ENCODE assay signal across 18 mouse cellular contexts in genomic region chr17:71215241-71215839, GRCm38 (mm10). TPM values are rescaled to one million over a fixed set of nuclear protein-coding genes. Genes with fewer than 3 reads are reported as not detected.
DNase-seq lines count a peak whose midpoint lies in the region; ATAC-seq and TF ChIP-seq lines count a peak whose summit lies in the region.
"Had no signal": no experiment of that assay in that cellular context is flagged by ENCODE, and none has a peak within 500 bp of the region (broad histone marks: within the 10 kb centered on the region; RNA-seq: fewer than 3 reads in every experiment).

No protein-coding gene starts in this region.

- H3K4me3 ChIP-seq in ES-E14 (ENCODE audit: insufficient read depth in 1 of 2, low read depth in 1 of 2, low read length in 2 of 2, poor library complexity in 1 of 2, severe bottlenecking in 1 of 2) = no peak overlapping the region
- peak overlapping the region; percentile 51 for H3K4me3 ChIP-seq in erythroblast, embryonic 14.5 days (replicated peaks)
- H3K4me3 ChIP-seq in liver, postnatal 0 days (ENCODE audit: low read depth, low read length) = peak overlapping the region; percentile 33
- H3K4me3 ChIP-seq in thymus, adult 2 months (ENCODE audit: control insufficient read depth, insufficient read depth, low read length) = no peak overlapping the region
- H3K4me3 ChIP-seq in forebrain, embryonic 10.5 days = no peak overlapping the region
- no peak overlapping the region for H3K4me3 ChIP-seq in stomach, postnatal 0 days (ENCODE audit: low read depth, low read length)
- H3K4me3 ChIP-seq: embryonic facial prominence, embryonic 12.5 days; forebrain, embryonic 12.5 days; limb, embryonic 12.5 days had no signal

- no peak for TF ChIP-seq POLR2A in thymus, adult 2 months (IDR thresholded peaks at IDR 0.05; ENCODE audit: control insufficient read depth, extremely low read depth, insufficient read depth, low read length, poor library complexity)

- H3K9ac ChIP-seq in ES-E14 (ENCODE audit: insufficient read depth, low read depth, low read length, poor library complexity, severe bottlenecking) = no peak overlapping the region
- H3K9ac ChIP-seq in liver, postnatal 0 days (replicated peaks) = peak overlapping the region; percentile 39; the same call in 1 of the 2 replicates
- no peak overlapping the region for H3K9ac ChIP-seq in stomach, postnatal 0 days (ENCODE audit: low read length)
- H3K9ac ChIP-seq: embryonic facial prominence, embryonic 12.5 days; forebrain, embryonic 12.5 days; limb, embryonic 12.5 days had no signal

- H3K4me1 ChIP-seq in ES-E14 (ENCODE audit: control insufficient read depth in 2 of 2, insufficient read depth in 2 of 2, low read length in 2 of 2, poor library complexity in 1 of 2) = no peaks in the 10 kb centered on the region
- peaks cover 66% of the 10 kb centered on the region for H3K4me1 ChIP-seq in erythroblast, embryonic 14.5 days (ENCODE audit: control insufficient read depth)
- H3K4me1 ChIP-seq in liver, postnatal 0 days (ENCODE audit: insufficient read depth) = peaks cover 45% of the 10 kb centered on the region
- peaks cover 8% of the 10 kb centered on the region for H3K4me1 ChIP-seq in thymus, adult 2 months (replicated peaks; ENCODE audit: control insufficient read depth, insufficient read depth, low read length)
- peaks cover 5% of the 10 kb centered on the region for H3K4me1 ChIP-seq in forebrain, embryonic 10.5 days
- H3K4me1 ChIP-seq in stomach, postnatal 0 days (replicated peaks; ENCODE audit: control insufficient read depth, insufficient read depth) = no peaks in the 10 kb centered on the region
- H3K4me1 ChIP-seq: forebrain, embryonic 12.5 days had no signal

- no peak for ATAC-seq in liver, postnatal 0 days
- ATAC-seq in stomach, postnatal 0 days (ENCODE audit: low FRiP score, low TSS enrichment) = no peak

- H3K27me3 ChIP-seq in erythroblast, embryonic 14.5 days (ENCODE audit: control insufficient read depth) = no peaks in the 10 kb centered on the region
- no peaks in the 10 kb centered on the region for H3K27me3 ChIP-seq in liver, postnatal 0 days (ENCODE audit: insufficient read depth, low read length)
- H3K27me3 ChIP-seq in thymus, adult 2 months (ENCODE audit: control insufficient read depth, insufficient read depth, low read length) = no peaks in the 10 kb centered on the region
- no peaks in the 10 kb centered on the region for H3K27me3 ChIP-seq in forebrain, embryonic 10.5 days (ENCODE audit: poor library complexity, severe bottlenecking)
- no peaks in the 10 kb centered on the region for H3K27me3 ChIP-seq in stomach, postnatal 0 days (ENCODE audit: control insufficient read depth, insufficient read depth, low read length)
- H3K27me3 ChIP-seq: embryonic facial prominence, embryonic 12.5 days; forebrain, embryonic 12.5 days; limb, embryonic 12.5 days had no signal

- H3K4me2 ChIP-seq in liver, postnatal 0 days (ENCODE audit: low read depth, low read length) = peak overlapping the region; percentile 63
- no peak overlapping the region for H3K4me2 ChIP-seq in stomach, postnatal 0 days (replicated peaks; ENCODE audit: low read depth)
- H3K4me2 ChIP-seq: embryonic facial prominence, embryonic 12.5 days; forebrain, embryonic 12.5 days; heart, embryonic 11.5 days; limb, embryonic 12.5 days had no signal

- no peak for TF ChIP-seq CTCF in liver, postnatal 0 days (IDR thresholded peaks at IDR 0.05; ENCODE audit: low read depth)
- TF ChIP-seq CTCF in thymus, adult 2 months (IDR thresholded peaks at IDR 0.05; ENCODE audit: borderline replicate concordance, control insufficient read depth, extremely low read depth, insufficient read depth, low read length, poor library complexity) = no peak
- no peak for TF ChIP-seq CTCF in stomach, postnatal 0 days (IDR thresholded peaks at IDR 0.05; ENCODE audit: low read depth)

- DNase-seq in A20 (ENCODE audit: low read depth, low spot score) (peak; percentile 89), ES-E14 (ENCODE audit: low read depth, low spot score) (no peak)
- DNase-seq in liver, postnatal 0 days = no peak
- DNase-seq in lung, postnatal 36 days = no peak
- DNase-seq in thymus, adult 2 months = no peak
- no peak for DNase-seq in forebrain, embryonic 10.5 days (ENCODE audit: extremely low spot score, low spot score)
- no peak for DNase-seq in stomach, postnatal 0 days (ENCODE audit: low spot score)
- DNase-seq: adrenal gland, postnatal 10 days; cerebellum, postnatal 25 days; heart, postnatal 4 days; kidney, adult 11 months; kidney, postnatal 4 days; lung, postnatal 14 days had no signal

- H3K27ac ChIP-seq in ES-E14 (ENCODE audit: insufficient read depth, low read depth, low read length, poor library complexity, severe bottlenecking) = no peak overlapping the region
- peak overlapping the region; percentile 64; the same call in 1 of the 2 replicates for H3K27ac ChIP-seq in liver, postnatal 0 days (ENCODE audit: low read depth)
- no peak overlapping the region for H3K27ac ChIP-seq in thymus, adult 2 months (ENCODE audit: control insufficient read depth, insufficient read depth, low read length)
- no peak overlapping the region for H3K27ac ChIP-seq in forebrain, embryonic 10.5 days
- H3K27ac ChIP-seq in stomach, postnatal 0 days (replicated peaks) = no peak overlapping the region
- H3K27ac ChIP-seq: embryonic facial prominence, embryonic 12.5 days; forebrain, embryonic 12.5 days had no signal

- H3K36me3 ChIP-seq in ES-E14 (ENCODE audit: control insufficient read depth, insufficient read depth, low read length, poor library complexity, severe bottlenecking) = no peaks in the 10 kb centered on the region
- peaks cover 81% of the 10 kb centered on the region for H3K36me3 ChIP-seq in erythroblast, embryonic 14.5 days (ENCODE audit: control insufficient read depth)
- peaks cover 38% of the 10 kb centered on the region for H3K36me3 ChIP-seq in liver, postnatal 0 days (replicated peaks; ENCODE audit: insufficient read depth, low read length)
- H3K36me3 ChIP-seq in thymus, adult 2 months (ENCODE audit: control insufficient read depth, insufficient read depth, low read length) = peaks cover 3% of the 10 kb centered on the region; the same call in 1 of the 2 replicates
- peaks cover 41% of the 10 kb centered on the region for H3K36me3 ChIP-seq in forebrain, embryonic 10.5 days (replicated peaks)
- no peaks in the 10 kb centered on the region; the same call in 1 of the 2 replicates for H3K36me3 ChIP-seq in stomach, postnatal 0 days (ENCODE audit: control insufficient read depth, insufficient read depth, low read length)

- H3K9me3 ChIP-seq in ES-E14 (ENCODE audit: control insufficient read depth, insufficient read depth, low read depth, low read length) = no peaks in the 10 kb centered on the region
- peaks cover 7% of the 10 kb centered on the region for H3K9me3 ChIP-seq in erythroblast, embryonic 14.5 days (ENCODE audit: control insufficient read depth, low read length)
- no peaks in the 10 kb centered on the region for H3K9me3 ChIP-seq in liver, postnatal 0 days (ENCODE audit: low read length)
- peaks cover 7% of the 10 kb centered on the region; the same call in 1 of the 2 replicates for H3K9me3 ChIP-seq in forebrain, embryonic 10.5 days
- H3K9me3 ChIP-seq in stomach, postnatal 0 days (ENCODE audit: control insufficient read depth, low read length) = no peaks in the 10 kb centered on the region
- H3K9me3 ChIP-seq: embryonic facial prominence, embryonic 12.5 days; forebrain, embryonic 12.5 days; limb, embryonic 12.5 days had no signal

- TF ChIP-seq EP300 in liver, postnatal 0 days (IDR thresholded peaks at IDR 0.05; ENCODE audit: low read depth) = no peak
- TF ChIP-seq EP300 in stomach, postnatal 0 days (optimal IDR thresholded peaks at IDR 0.05) = no peak

- in situ Hi-C loops in ES-E14 (cut with MboI; ENCODE audit: low sequenced_read_pairs in 2 of 2, unreplicated experiment in 2 of 2) = no loop called here

- WGBS in liver, postnatal 0 days (ENCODE audit: insufficient replicate concordance) = 35% methylated on average over 2 of the region's 2 CpGs
- 43% methylated on average over 2 of the region's 2 CpGs for WGBS in thymus, adult 2 months
- WGBS in forebrain, embryonic 10.5 days = 93% methylated on average over 2 of the region's 2 CpGs
- 65% methylated on average over 2 of the region's 2 CpGs for WGBS in stomach, postnatal 0 days

TF ChIP-seq in ES-E14, 5 proteins besides CTCF, POLR2A, EP300 and RAD21:
- TF ChIP-seq ZNF384 (IDR thresholded peaks at IDR 0.05; ENCODE audit: low read depth, low read length) (no peak), MAFK (IDR thresholded peaks at IDR 0.05; ENCODE audit: insufficient read depth, low read depth, low read length) (peak; percentile 76)

RNA-seq across cellular contexts. Expression of gene Lpin2, which starts 33.0 kb away (rescaled TPM):
- total RNA-seq in ES-E14 (2012; rRNA removed) = 11.3 and 12.6 TPM in 2 replicates
- polyA plus RNA-seq in erythroblast, embryonic 14.5 days (2012) = 5.9 and 10.0 TPM in 2 replicates
- polyA plus RNA-seq in liver, postnatal 0 days (2015; fragmentation: Nextera tagmentation; extraction: Ambion mirVana) = 34.0 and 44.5 TPM in 2 replicates
- polyA plus RNA-seq in thymus, adult 2 months (2012; rRNA removed) = 16.7 and 17.4 TPM in 2 replicates
- polyA plus RNA-seq in forebrain, embryonic 10.5 days (2016; fragmentation: Nextera tagmentation; extraction: Ambion mirVana) = 47.6 and 48.0 TPM in 2 replicates
- polyA plus RNA-seq in stomach, postnatal 0 days (2015; fragmentation: Nextera tagmentation; extraction: Ambion mirVana) = 21.3 and 22.6 TPM in 2 replicates

Comparison
In these comparisons a context has a peak if more than half of its experiments do, and no peak if none do; other contexts are left out.
1. H3K4me3 ChIP-seq: peak in erythroblast, embryonic 14.5 days (single experiment) and liver, postnatal 0 days (single experiment); none in ES-E14 (0 of 2), thymus, adult 2 months (single experiment), forebrain, embryonic 10.5 days (single experiment) and stomach, postnatal 0 days (single experiment).